Mouse (Mus musculus) skeletal muscle tissue, adult 2 months (tissue): Measurements from ENCODE around the gene Mybpc3.
A peak's percentile ranks its signal among the peaks of the same experiment; 100 is the strongest.

Experiments
- DNase-seq: peaks from one replicate; pipeline ENCODE4 v3.0.0-alpha.2; 2012; ENCODE audit warnings: low read depth, low spot score

Gene Mybpc3

GRCm38 (mm10) chr2:91121011-91121410 is 3.1 kb downstream of the Mybpc3 start:
- no peak for DNase-seq

GRCm38 (mm10) chr2:91121497-91121896 is 3.6 kb downstream of the Mybpc3 start:
- DNase-seq, result no peak

- no peak for DNase-seq
Observed at GRCm38 (mm10) chr2:91123521-91123920, 5.6 kb downstream of the Mybpc3 start.

GRCm38 (mm10) chr2:91125101-91125500 is 7.2 kb downstream of the Mybpc3 start:
- no peak for DNase-seq

GRCm38 (mm10) chr2:91128761-91129160 is 10.8 kb downstream of the Mybpc3 start:
- DNase-seq, result no peak

- peak; percentile 13 for DNase-seq
Observed at GRCm38 (mm10) chr2:91130126-91130525, 12.2 kb downstream of the Mybpc3 start.

- DNase-seq, result no peak
Observed at GRCm38 (mm10) chr2:91131251-91131650, 13.3 kb downstream of the Mybpc3 start.

GRCm38 (mm10) chr2:91132035-91132434 is 14.1 kb downstream of the Mybpc3 start:
- DNase-seq, result no peak

- no peak for DNase-seq
Observed at GRCm38 (mm10) chr2:91136513-91137412, 18.8 kb downstream of the Mybpc3 start.

GRCm38 (mm10) chr2:91137481-91137880 is 19.5 kb downstream of the Mybpc3 start:
- no peak for DNase-seq

GRCm38 (mm10) chr2:91139311-91139710 is 21.4 kb downstream of the Mybpc3 start:
- no peak for DNase-seq

GRCm38 (mm10) chr2:91139764-91140163 is 21.8 kb downstream of the Mybpc3 start:
- DNase-seq, result no peak

GRCm38 (mm10) chr2:91142920-91143319 is 25.0 kb downstream of the Mybpc3 start:
- no peak for DNase-seq

GRCm38 (mm10) chr2:91143401-91143800 is 25.5 kb downstream of the Mybpc3 start:
- DNase-seq, result no peak

- no peak for DNase-seq
Observed at GRCm38 (mm10) chr2:91148101-91148500, 30.2 kb downstream of the Mybpc3 start.

- DNase-seq, result no peak
Observed at GRCm38 (mm10) chr2:91151331-91151730, 33.4 kb downstream of the Mybpc3 start.

GRCm38 (mm10) chr2:91152885-91153377 is 35.0 kb downstream of the Mybpc3 start:
- no peak for DNase-seq

GRCm38 (mm10) chr2:91154091-91154490 is 36.1 kb downstream of the Mybpc3 start:
- DNase-seq, result no peak

GRCm38 (mm10) chr2:91157002-91157752 is 39.2 kb downstream of the Mybpc3 start:
- no peak for DNase-seq

GRCm38 (mm10) chr2:91160591-91160990 is 42.6 kb downstream of the Mybpc3 start:
- no peak for DNase-seq

- no peak for DNase-seq
Observed at GRCm38 (mm10) chr2:91162952-91163351, 45.0 kb downstream of the Mybpc3 start.

- DNase-seq, result no peak
Observed at GRCm38 (mm10) chr2:91163532-91163931, 45.6 kb downstream of the Mybpc3 start.
